Mouse (Mus musculus) spleen, adult 2 months (tissue): ENCODE measurements at regions not wholly inside any gene's neighbourhood (a gene's known extent, or its start where the extent isn't known, plus 50 kb on each side); places are given as distances from the start of the nearest gene placed in this dataset.

Source experiments
- CTCF ChIP-seq: fragments of 200-500 bp; IDR thresholded peaks from 2 replicates; pipeline ENCODE4 v1.5.1; 2011; ENCODE audit warnings: mild to moderate bottlenecking, inconsistent platforms; ENCODE audit not compliant: insufficient read depth, insufficient read length, insufficient replicate concordance; ENCODE audit errors: extremely low read depth
- POLR2A ChIP-seq: fragments of 200-500 bp; IDR thresholded peaks from 2 replicates; pipeline ENCODE4 v1.6.1; 2011; ENCODE audit warnings: low read depth, low read length, inconsistent platforms

GRCm38 (mm10) chr9:115764136-115764535, 145.1 kb upstream of the Gadl1 start:
- TF ChIP-seq CTCF, result no peak
- no peak for TF ChIP-seq POLR2A
